Mouse (Mus musculus): ENCODE data around the gene Glod5.

The Glod5 gene

DNA sequence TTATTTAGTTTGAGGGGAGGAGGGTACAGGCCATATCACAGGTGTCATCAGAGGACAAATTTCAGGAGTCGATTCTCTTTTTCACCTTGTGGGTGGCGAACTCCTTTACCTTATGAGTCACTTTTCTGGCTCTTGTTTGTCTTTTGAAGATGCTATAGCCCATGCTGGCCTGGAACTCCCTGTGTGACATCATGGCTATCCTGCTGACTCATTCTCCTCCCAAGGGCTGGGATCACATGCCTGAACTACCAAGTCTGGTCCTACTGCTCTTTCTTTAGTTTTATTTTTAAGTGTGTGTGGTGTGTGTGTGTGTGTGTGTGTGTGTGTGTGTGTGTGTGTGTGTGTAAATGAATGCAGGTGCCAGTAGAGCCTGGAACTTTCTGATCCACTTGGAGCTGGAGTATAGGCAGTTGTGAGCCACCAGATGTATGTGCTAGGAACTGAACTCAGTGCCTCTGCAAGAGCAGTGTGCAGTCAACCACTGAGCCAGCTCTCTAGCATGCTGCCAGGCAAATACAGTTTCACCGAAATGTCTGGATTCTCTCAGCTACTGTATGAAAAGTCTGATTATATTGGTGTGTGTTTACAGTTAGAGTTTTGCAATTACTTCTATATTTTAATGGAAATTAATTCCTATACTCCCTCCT, 17.6 kb downstream of the Glod5 start:
- DNase-seq (ENCODE audit: low read depth, low spot score) = no peak
- no peaks in the 10 kb centered on the region for H3K36me3 ChIP-seq (ENCODE audit: control insufficient read depth, insufficient read depth, low read length, poor library complexity, severe bottlenecking)
- no peaks in the 10 kb centered on the region for H3K27me3 ChIP-seq (ENCODE audit: control insufficient read depth, insufficient read depth, low read length, poor library complexity, severe bottlenecking)

DNA sequence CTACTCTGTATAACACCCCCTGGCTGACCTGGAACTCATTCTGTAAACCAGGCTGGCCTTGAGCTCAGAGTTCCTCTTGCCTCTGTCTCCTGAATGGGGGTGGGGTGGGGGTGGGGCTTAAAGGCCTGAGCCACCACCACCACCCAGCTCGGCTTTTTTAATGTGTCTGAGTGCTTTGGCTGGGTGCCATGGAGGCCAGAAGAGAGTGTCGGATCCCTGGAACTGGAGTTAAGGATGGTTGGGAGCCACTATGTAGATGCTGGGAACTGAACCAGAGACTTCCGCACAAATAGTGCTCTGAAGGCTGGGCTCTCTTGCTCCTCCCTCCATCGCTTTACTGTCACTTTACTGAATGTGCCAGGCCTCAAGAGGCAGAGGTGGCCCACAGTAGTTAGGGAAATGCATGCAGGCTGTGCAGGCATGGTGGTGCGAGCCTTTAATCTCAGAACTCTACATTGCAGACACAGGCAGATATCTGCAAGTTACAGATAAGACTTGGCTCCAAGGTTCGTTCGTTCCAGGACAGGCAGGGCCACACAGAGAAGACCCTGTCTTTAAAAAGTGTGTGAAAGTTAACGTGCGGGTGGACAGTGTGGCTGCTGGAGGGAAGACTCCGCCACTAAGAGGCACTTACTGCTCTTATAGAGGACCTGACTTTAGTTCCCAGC, 25.1 kb downstream of the Glod5 start:
- no peaks in the 10 kb centered on the region for H3K36me3 ChIP-seq (ENCODE audit: control insufficient read depth, insufficient read depth, low read length, poor library complexity, severe bottlenecking)
- no peak for DNase-seq (ENCODE audit: low read depth, low spot score)

DNA sequence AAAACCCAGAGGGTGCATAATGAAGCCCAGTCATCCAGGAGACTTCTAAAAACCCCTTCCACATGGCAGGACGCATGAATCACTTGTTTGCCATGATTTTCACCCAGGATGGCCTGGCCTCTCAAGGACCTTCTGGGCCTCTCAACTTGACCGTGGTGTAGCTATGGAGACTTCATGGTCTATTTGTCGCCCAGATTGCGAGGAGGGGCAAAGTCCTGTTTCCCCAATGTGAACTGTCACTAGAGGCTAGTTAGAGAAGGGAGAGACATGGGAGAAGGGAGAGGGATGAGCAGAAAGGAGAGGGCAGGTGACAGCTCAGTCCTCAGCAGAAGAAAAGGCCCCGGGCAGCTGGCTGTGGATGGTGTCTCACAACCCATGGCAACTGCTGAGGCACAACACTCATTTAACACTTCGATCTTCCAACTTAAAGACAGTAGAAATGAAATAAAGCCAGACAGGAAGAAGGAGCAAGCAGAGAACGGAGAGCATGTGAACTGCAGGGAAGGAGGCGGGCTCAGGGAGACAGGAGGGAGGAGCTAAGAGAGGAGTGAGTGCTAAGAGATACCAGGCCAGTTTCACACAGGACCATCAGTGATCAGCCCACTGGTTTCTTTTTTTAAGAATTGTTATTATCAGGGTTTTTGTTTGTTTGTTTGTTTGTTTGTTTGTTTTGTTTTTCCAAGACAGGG, 25.8 kb downstream of the Glod5 start:
- no peaks in the 10 kb centered on the region for H3K27me3 ChIP-seq (ENCODE audit: control insufficient read depth, insufficient read depth, low read length, poor library complexity, severe bottlenecking)
- no peak for DNase-seq (ENCODE audit: low read depth, low spot score)
- H3K36me3 ChIP-seq (ENCODE audit: control insufficient read depth, insufficient read depth, low read length, poor library complexity, severe bottlenecking) = no peaks in the 10 kb centered on the region

More for the DNA sequence above, 25.1 kb downstream of the Glod5 start:
- H3K27me3 ChIP-seq (ENCODE audit: control insufficient read depth, insufficient read depth, low read length, poor library complexity, severe bottlenecking) = no peaks in the 10 kb centered on the region

DNA sequence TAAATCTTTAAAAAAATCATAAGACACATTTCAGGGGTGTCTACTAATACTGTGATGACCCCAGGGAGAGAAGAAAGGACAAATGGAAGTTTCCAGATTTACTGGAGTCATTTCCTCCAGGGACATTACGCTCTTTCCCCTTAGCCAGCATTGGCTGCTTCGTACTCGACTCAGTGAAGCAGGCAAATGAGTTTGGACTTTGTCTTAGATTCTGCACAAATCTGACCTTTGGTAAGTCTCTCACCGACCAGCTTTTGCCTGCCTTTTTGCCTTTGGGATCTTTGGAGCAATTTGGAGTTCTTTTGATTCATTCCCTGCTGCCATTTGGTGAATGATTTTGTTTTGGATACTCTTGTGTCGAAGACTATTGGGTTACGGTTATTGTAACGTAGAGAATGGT, 36.9 kb downstream of the Glod5 start:
- no peak for DNase-seq (ENCODE audit: low read depth, low spot score)
- no peaks in the 10 kb centered on the region for H3K36me3 ChIP-seq (ENCODE audit: control insufficient read depth, insufficient read depth, low read length, poor library complexity, severe bottlenecking)

DNA sequence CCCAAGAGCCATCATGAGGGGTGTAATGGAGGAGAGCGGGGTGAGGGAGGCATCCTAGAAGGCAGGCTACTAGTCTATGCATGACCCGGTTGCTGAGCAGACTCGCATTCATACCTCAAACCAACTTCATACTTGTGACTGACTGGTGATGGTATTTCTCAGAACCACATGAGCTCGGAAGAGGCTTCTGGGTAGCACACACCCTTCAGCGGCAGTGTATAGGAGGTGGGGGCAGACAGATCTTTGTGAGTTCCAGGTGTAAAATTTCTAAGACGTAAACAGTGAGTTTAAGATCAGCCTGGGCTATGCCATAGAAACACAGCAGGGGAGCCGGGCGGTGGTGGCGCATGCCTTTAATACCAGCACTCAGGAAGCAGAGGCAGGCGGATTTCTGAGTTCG, 40.4 kb downstream of the Glod5 start, which contains the start of gene Gata1:
Gene Gata1 (minus strand): TSS at position 180 of the 400 bp plus-strand sequence.
- Histone ChIP-seq H3K36me3 (ENCODE audit: control insufficient read depth, insufficient read depth, low read length, poor library complexity, severe bottlenecking) (no peaks in the 10 kb centered on the region), H3K27me3 (ENCODE audit: control insufficient read depth, insufficient read depth, low read length, poor library complexity, severe bottlenecking) (no peaks in the 10 kb centered on the region)
- no peak for DNase-seq (ENCODE audit: low read depth, low spot score)

More for the DNA sequence above, 36.9 kb downstream of the Glod5 start:
- no peaks in the 10 kb centered on the region for H3K27me3 ChIP-seq (ENCODE audit: control insufficient read depth, insufficient read depth, low read length, poor library complexity, severe bottlenecking)

DNA sequence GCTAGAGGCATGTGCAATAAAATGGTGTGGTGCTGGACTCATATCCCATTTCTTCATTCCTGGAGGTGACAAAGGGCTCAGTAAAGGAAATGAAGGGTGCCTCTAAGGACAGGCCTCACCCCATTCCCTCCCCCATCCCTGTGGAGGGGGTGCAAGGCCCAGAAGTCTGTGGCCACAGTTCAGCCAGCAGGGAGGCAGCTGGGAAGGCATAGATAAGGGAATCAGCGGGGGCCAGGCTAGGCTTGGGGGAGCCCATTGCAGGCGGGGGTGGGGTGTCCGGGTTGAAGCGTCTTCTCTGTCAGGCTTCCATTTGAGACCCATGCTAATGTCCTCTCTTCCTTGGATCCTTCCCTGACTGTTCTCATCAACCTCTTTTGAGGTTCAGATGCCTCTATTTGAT, 47.0 kb downstream of the Glod5 start:
- DNase-seq (ENCODE audit: low read depth, low spot score) = no peak
- H3K36me3 ChIP-seq (ENCODE audit: control insufficient read depth, insufficient read depth, low read length, poor library complexity, severe bottlenecking) = no peaks in the 10 kb centered on the region
- H3K27me3 ChIP-seq (ENCODE audit: control insufficient read depth, insufficient read depth, low read length, poor library complexity, severe bottlenecking) = no peaks in the 10 kb centered on the region

DNA sequence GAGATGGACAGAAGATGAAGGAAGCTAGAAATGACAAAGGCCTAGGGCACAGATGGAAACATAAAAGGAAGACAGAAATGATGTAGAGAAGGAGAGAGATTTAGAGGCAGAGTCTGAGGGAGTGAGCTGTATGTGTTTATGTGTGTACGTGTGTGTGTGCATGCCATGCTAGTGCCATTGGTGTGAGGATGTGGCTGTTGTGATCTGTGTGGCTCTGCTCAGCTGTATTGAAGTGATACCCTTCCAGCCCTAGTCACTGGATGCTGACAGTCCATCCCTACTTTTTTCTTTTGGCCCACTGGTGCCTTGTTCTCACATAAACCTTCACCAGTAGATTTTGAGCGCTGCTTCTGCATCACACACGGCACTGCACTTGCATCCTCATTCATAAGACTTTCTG, 49.4 kb downstream of the Glod5 start:
- DNase-seq (ENCODE audit: low read depth, low spot score) = no peak
- H3K27me3 ChIP-seq (ENCODE audit: control insufficient read depth, insufficient read depth, low read length, poor library complexity, severe bottlenecking) = no peaks in the 10 kb centered on the region

DNA sequence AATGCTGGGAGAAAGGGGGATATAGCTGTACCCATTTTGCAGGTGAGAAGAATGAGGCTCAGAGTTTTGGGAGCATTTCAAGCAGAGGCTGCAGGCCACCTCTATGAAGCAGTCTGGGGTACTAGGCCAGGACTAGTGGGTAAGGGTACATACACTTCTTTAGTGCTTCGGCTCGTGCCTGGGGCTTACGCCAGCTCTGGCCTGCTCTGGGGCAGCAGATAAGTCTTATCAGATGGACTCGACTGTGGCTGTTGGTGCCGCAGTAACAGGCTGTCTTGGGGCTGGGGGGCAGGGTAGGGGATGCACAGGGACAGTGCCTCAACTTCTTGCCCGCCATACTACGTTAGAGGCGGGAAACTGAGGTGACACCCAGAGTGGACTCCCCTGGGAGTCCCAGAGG, 50.1 kb downstream of the Glod5 start:
- DNase-seq (ENCODE audit: low read depth, low spot score) = no peak
- H3K27me3 ChIP-seq (ENCODE audit: control insufficient read depth, insufficient read depth, low read length, poor library complexity, severe bottlenecking) = no peaks in the 10 kb centered on the region
- no peaks in the 10 kb centered on the region for H3K36me3 ChIP-seq (ENCODE audit: control insufficient read depth, insufficient read depth, low read length, poor library complexity, severe bottlenecking)

More for the DNA sequence above, 49.4 kb downstream of the Glod5 start:
- no peaks in the 10 kb centered on the region for H3K36me3 ChIP-seq (ENCODE audit: control insufficient read depth, insufficient read depth, low read length, poor library complexity, severe bottlenecking)

DNA sequence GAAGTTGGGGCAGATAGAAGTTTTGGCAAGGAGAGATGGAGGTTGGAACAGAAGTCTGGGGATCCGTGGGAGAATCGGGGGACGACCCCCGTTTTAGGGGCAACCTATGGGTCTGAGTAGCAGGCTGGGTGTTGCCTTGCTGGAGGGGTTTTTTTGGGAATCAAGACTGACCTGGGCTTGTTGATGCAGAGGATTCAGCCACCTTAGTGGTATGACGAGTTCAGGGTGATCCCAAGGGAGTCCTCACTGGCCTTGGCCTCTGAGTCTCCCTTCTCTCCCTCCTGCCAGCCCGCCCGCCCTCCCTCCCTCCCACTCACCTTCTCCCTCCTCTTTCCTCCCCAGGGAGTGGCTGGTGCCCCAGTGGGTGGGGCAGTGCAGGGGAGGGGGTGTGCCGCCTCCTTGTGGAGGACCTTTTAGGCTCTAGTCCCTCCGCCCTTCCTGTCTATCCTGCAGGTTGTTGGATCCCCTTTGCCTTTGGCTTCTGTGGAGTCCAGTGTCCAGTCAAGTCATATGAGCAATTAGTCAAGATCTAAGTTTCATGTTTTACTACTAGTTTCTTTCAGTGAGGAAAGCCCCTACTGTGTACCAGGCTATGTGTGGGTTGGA, 50.6 kb downstream of the Glod5 start:
- H3K27me3 ChIP-seq (ENCODE audit: control insufficient read depth, insufficient read depth, low read length, poor library complexity, severe bottlenecking) = no peaks in the 10 kb centered on the region
- no peak for DNase-seq (ENCODE audit: low read depth, low spot score)
- no peaks in the 10 kb centered on the region for H3K36me3 ChIP-seq (ENCODE audit: control insufficient read depth, insufficient read depth, low read length, poor library complexity, severe bottlenecking)

DNA sequence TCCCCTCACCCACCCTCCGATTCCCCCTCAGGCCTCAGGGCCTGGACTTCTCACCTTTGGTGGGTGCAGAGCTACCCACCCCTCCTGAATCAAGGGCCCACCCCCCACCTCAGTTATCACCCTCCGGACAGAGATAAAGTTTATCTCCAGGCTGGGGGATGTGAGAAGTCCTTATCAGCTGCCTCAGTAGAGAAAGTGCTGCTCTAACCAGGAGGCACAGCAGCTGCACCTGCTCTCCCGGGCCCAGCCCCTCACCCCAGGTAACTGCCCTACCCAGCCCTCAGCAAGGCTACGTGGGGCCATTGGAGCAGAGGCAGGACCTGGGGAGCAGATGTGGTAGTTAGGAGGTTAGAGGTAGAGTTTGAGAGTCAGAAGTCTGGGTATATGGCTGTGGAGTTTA, 52.1 kb downstream of the Glod5 start:
- H3K36me3 ChIP-seq (ENCODE audit: control insufficient read depth, insufficient read depth, low read length, poor library complexity, severe bottlenecking) = no peaks in the 10 kb centered on the region
- H3K27me3 ChIP-seq (ENCODE audit: control insufficient read depth, insufficient read depth, low read length, poor library complexity, severe bottlenecking) = no peaks in the 10 kb centered on the region
- no peak for DNase-seq (ENCODE audit: low read depth, low spot score)

DNA sequence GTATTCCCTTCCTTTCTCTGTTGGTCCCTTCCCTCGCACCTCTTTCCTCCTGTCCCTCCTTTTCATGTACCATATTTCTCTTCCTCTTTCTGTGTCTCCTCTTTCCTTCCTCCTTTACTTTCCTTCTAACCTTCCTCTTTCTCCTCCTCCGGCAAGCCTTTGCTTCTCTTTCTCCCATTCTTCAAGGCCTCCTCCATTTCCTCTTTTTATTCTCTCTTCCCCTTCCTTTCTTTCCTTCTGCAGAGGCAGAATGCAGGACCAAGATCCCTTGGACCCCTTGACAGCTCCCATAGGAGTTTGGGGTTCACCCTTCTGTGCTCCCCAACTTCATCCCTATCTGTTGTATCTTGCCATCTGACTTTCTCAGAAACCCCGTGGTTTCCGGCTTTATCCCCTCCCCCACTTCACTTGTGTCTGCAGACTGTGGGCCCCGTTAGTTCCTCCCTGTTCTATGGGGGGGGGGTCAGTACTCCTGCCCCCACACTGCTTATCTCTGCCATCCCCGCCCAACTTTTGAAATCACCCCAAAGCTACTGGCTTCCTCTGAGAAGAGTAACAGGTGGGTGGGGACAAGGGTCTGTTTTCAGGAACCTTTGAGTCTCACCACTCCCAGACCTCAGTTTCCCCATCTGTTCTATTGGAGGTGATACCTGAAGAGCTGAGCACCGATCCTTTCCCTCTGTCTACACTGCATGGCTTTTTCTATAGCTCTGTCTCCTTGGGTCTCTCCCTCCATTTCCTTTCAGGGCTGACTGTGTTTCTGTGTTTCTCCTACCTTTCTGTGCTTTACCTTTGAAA, 54.3 kb downstream of the Glod5 start:
- peak; percentile 1 for DNase-seq (ENCODE audit: low read depth, low spot score)
- no peaks in the 10 kb centered on the region for H3K27me3 ChIP-seq (ENCODE audit: control insufficient read depth, insufficient read depth, low read length, poor library complexity, severe bottlenecking)

DNA sequence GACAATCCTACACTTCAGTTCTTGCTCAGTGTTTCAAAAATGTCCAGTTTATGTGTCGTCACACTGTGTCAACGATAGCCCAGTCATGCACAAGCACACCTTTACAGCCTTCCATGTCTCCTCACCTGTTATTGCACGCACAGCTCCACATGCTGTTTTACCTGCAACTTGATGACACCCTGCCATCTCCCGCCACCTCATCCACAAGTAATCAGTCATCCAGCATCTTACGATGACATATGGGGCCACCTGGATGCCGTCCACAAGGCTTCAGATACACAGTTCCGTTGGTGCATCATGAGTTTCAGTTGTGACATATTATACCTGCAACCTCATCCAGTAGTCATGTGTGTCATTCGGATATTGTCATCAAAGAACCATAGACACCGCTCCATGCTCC, 59.4 kb downstream of the Glod5 start:
- no peaks in the 10 kb centered on the region for H3K27me3 ChIP-seq (ENCODE audit: control insufficient read depth, insufficient read depth, low read length, poor library complexity, severe bottlenecking)
- no peak for DNase-seq (ENCODE audit: low read depth, low spot score)
- H3K36me3 ChIP-seq (ENCODE audit: control insufficient read depth, insufficient read depth, low read length, poor library complexity, severe bottlenecking) = no peaks in the 10 kb centered on the region

More for the DNA sequence above, 54.3 kb downstream of the Glod5 start:
- H3K36me3 ChIP-seq (ENCODE audit: control insufficient read depth, insufficient read depth, low read length, poor library complexity, severe bottlenecking) = no peaks in the 10 kb centered on the region

Measured in splenic B cell, adult 2 months (primary cell).